Mouse (Mus musculus) liver, embryonic 14.5 days (tissue): ENCODE measurements around the gene Ier3. TPM values are rescaled to one million over a fixed set of nuclear protein-coding genes. Genes with fewer than 3 reads are reported as not detected.

Experiments
- ATAC-seq: fragments of 200-750 bp; cut with Nextera tagmentation; 2 replicates; pipeline ENCODE4 v1.8.0; 2017; ENCODE audit warnings: moderate number of reproducible peaks, mild to moderate bottlenecking, moderate library complexity; ENCODE audit not compliant: insufficient read depth
- DNase-seq, 3 experiments: peaks; one replicate each; pipeline ENCODE4 v3.0.0-alpha.2; 2012 to 2013; ENCODE audit warnings: low read depth in 3 of 3, low spot score in 3 of 3
- H3K27ac ChIP-seq: fragments of 300-500 bp; sonication (generic); 2 replicates; pipeline ENCODE4 v1.5.1; 2014; ENCODE audit warnings: moderate library complexity, mild to moderate bottlenecking, control low read depth, inconsistent platforms
- H3K27me3 ChIP-seq: fragments of 300-500 bp; sonication (generic); 2 replicates; pipeline ENCODE4 v1.6.1; 2014; ENCODE audit warnings: mild to moderate bottlenecking, low read length, moderate library complexity; ENCODE audit not compliant: control insufficient read depth, insufficient read depth
- H3K36me3 ChIP-seq: fragments of 300-500 bp; sonication (generic); replicated peaks from 2 replicates; pipeline ENCODE4 v1.6.1; 2014; ENCODE audit warnings: low read depth; ENCODE audit not compliant: control insufficient read depth, insufficient read depth
- H3K4me1 ChIP-seq, 2 experiments: fragments of 200-500 bp in 1 of 2; fragments of 300-500 bp in 1 of 2; sonication (generic) in 1 of 2; replicated peaks; 2 replicates each; pipeline ENCODE4 v1.6.1; 2012 to 2014; ENCODE audit warnings: antibody characterized with exemption in 1 of 2, inconsistent platforms in 1 of 2, low read length in 1 of 2; ENCODE audit not compliant: control insufficient read depth in 2 of 2, insufficient read depth in 2 of 2
- H3K4me2 ChIP-seq: fragments of 300-500 bp; sonication (generic); 2 replicates; pipeline ENCODE4 v1.6.1; 2014; ENCODE audit warnings: low read depth, mild to moderate bottlenecking, control low read depth, moderate library complexity
- H3K4me3 ChIP-seq, 2 experiments: fragments of 200-500 bp in 1 of 2; fragments of 300-500 bp in 1 of 2; sonication (generic) in 1 of 2; 2 replicates each; pipeline ENCODE4 v1.5.1; 2012 to 2014; ENCODE audit warnings: low read depth in 2 of 2, low read length in 2 of 2, mild to moderate bottlenecking in 2 of 2, control low read depth in 1 of 2, inconsistent platforms in 1 of 2, moderate library complexity in 1 of 2; ENCODE audit not compliant: insufficient read depth in 1 of 2
- H3K9ac ChIP-seq: fragments of 300-500 bp; sonication (generic); replicated peaks from 2 replicates; pipeline ENCODE4 v1.6.1; 2014; ENCODE audit warnings: mild to moderate bottlenecking, control low read depth, moderate library complexity
- H3K9me3 ChIP-seq: fragments of 300-500 bp; sonication (generic); 2 replicates; pipeline ENCODE4 v1.6.1; 2016; ENCODE audit warnings: low read length, mixed read lengths; ENCODE audit not compliant: control insufficient read depth
- CTCF ChIP-seq: IDR thresholded peaks from 2 replicates; pipeline ENCODE4 v1.5.1; 2016; ENCODE audit warnings: antibody characterized with exemption, low read depth, control low read depth
- EP300 ChIP-seq: IDR thresholded peaks from 2 replicates; pipeline ENCODE4 v1.6.1; 2016; ENCODE audit warnings: antibody characterized with exemption, low read depth
- WGBS: fragments of 180-500 bp; shearing (Covaris S2); extraction: QIAGEN DNeasy Blood & Tissue Kit; methylation state at CpG from one replicate; pipeline ENCODE4 v1.1.7; 2014; ENCODE audit not compliant: insufficient replicate concordance; 5-methylcytosine and 5-hydroxymethylcytosine counted together
- polyA plus RNA-seq, 2 experiments: library from polyadenylated mRNA; depleted of rRNA in 1 of 2; stranded (reverse) in 1 of 2; unstranded in 1 of 2; fragments of >200 nt; fragmentation: Nextera tagmentation in 1 of 2; extraction: Ambion mirVana in 1 of 2; gene quantifications; 2 replicates each; pipeline versions ENCODE4 v1.2.1 to v1.2.3; 2012 to 2014

Gene Ier3
- polyA plus RNA-seq, 2 experiments: 11.0 to 11.6 TPM

DNA sequence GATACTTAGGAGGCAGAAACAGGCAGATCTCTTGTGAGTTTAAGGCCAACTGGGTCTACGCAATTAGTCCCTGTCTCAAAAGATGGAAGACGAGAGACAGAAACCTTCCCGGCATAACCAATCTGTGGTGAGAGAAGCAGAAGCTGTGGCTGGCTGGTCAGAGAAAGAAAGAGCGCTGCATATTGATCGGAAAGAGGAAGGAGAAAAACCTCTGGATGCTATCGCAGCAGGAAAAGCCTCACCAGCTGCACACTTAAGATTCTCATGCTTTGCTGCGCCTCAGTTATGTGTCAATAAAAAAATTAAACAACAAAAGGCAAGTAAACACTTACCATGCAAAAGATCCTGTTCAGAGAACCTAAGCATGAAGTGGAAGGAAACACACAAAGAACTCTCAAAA is 41.1 kb upstream of the Ier3 start:
- H3K4me1 ChIP-seq: peaks cover 3 to 39% of the 10 kb centered on the region in 2 experiments; a peak in 3 of 4 replicates
- 33% methylated on average over 7 of the region's 7 CpGs for WGBS

DNA sequence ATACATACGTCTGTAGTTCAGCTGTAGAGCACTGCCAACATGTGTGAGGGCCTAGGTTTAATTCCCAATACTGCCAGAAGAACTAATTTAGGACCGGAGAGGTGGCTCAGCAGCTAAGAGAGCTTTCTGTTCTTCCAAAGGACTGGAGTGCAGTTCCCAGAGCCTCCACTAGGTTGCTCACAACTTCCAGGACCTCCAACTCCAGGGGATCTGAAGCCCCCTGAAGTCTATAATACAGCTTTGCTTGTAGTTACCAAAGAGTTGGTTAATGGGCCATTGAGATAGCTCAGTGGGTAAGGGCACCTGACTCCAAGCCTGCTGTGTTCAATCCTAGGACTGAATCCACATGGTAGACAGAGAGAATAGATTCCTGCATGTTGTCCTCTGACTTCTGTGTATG is 39.1 kb upstream of the Ier3 start:
- no peak for TF ChIP-seq EP300
- TF ChIP-seq CTCF: peak; percentile 63
- Histone ChIP-seq H3K4me2 (no peak overlapping the region), H3K9ac (no peak overlapping the region), H3K27ac (no peak overlapping the region), H3K36me3 (no peaks in the 10 kb centered on the region), H3K4me1 (peaks cover 6 to 32% of the 10 kb centered on the region in 2 experiments; a peak in 3 of 4 replicates), H3K9me3 (no peaks in the 10 kb centered on the region), H3K4me3 (no peak overlapping the region), H3K27me3 (no peaks in the 10 kb centered on the region)
- ATAC-seq (no peak), DNase-seq (no peak)
- WGBS: 62% methylated on average over 2 of the region's 2 CpGs

More for the DNA sequence above, 41.1 kb upstream of the Ier3 start:
- TF ChIP-seq CTCF: no peak
- no peak for TF ChIP-seq EP300
- Histone ChIP-seq H3K9me3 (no peaks in the 10 kb centered on the region), H3K27ac (no peak overlapping the region), H3K4me3 (no peak overlapping the region), H3K27me3 (no peaks in the 10 kb centered on the region), H3K36me3 (no peaks in the 10 kb centered on the region), H3K9ac (no peak overlapping the region), H3K4me2 (no peak overlapping the region)
- ATAC-seq (no peak), DNase-seq (no peak)

DNA sequence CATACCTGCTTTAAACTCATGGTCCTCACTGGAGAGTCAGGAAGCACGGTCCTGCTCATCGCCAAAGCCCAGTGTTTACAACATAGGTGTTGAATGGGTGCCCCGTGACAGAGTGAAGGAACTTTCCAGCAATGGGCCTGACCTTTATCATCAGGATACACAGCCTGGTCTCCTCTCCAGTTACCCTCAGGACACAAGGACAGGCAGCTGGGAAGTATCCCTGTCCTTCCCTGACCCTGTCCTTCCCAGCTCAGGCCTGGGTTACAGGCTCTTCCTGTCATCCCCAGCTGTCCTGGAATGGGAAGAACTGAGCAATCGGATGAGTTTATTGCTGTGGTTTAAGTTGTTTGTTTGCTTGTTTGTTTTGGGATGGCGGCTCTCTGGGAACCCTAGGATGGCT is 38.6 kb upstream of the Ier3 start:
- Histone ChIP-seq H3K27ac (no peak overlapping the region), H3K4me1 (peaks cover 6 to 29% of the 10 kb centered on the region in 2 experiments; a peak in 3 of 4 replicates), H3K9me3 (no peaks in the 10 kb centered on the region), H3K4me3 (no peak overlapping the region), H3K4me2 (no peak overlapping the region), H3K9ac (no peak overlapping the region), H3K27me3 (no peaks in the 10 kb centered on the region), H3K36me3 (no peaks in the 10 kb centered on the region)
- TF ChIP-seq CTCF: no peak
- no peak for TF ChIP-seq EP300
- ATAC-seq (no peak), DNase-seq (no peak)
- WGBS: 76% methylated on average over 5 of the region's 5 CpGs

DNA sequence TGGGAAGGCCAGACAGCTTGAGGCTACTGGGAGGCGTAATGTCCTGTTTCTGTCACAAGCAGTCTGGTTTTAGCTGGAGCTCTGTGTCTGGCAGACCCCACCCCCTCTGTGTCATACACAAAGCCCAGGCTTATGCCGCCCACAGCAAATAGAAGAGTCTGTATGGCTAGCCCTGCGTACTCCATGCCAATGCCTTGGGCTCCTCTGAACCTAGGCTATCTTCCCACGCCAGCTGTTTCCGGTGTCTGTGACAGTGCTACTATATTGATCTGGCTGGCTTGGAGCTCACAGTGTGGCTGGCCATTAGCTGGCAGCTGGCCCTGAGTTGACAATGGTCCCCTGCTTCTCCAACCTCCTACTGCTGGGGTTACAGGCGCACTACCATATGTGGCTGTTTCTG is 37.5 kb upstream of the Ier3 start:
- no peaks in the 10 kb centered on the region for H3K27me3 ChIP-seq
- H3K9me3 ChIP-seq: no peaks in the 10 kb centered on the region
- H3K27ac ChIP-seq: no peak overlapping the region
- no peak overlapping the region for H3K4me2 ChIP-seq
- peaks cover 6 to 29% of the 10 kb centered on the region in 2 experiments; a peak in 3 of 4 replicates for H3K4me1 ChIP-seq
- DNase-seq: no peak
- peak; percentile 71 for ATAC-seq
- no peak for TF ChIP-seq CTCF
- TF ChIP-seq EP300: peak; percentile 27; the same call in 1 of the 2 replicates
- WGBS: 37% methylated on average over 6 of the region's 6 CpGs
- H3K36me3 ChIP-seq: no peaks in the 10 kb centered on the region
- H3K9ac ChIP-seq: no peak overlapping the region
- no peak overlapping the region for H3K4me3 ChIP-seq

DNA sequence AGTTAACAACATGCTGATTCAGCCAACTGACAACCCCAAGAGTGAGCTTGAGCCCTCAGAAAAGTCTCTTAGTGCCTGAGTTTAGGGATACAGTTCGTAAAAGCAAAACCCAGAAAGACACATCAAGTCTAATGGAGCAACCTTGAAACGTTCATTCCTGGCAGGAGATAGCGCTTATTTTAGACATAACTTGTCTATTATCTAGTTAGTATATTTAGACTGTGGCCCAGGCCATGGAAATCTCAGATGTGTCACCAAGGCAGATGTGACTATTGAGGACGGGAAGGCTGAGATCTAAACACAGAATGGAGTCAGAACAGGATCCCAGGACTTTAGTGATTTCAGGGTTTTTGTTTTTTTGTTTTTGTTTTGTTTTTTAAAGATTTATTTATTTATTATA is 36.3 kb upstream of the Ier3 start:
- H3K27me3 ChIP-seq: no peaks in the 10 kb centered on the region
- WGBS: 45% methylated on average over 4 of the region's 4 CpGs
- no peak overlapping the region for H3K4me2 ChIP-seq
- no peak overlapping the region for H3K27ac ChIP-seq
- H3K9ac ChIP-seq: no peak overlapping the region
- ATAC-seq (no peak), DNase-seq (no peak)
- H3K9me3 ChIP-seq: no peaks in the 10 kb centered on the region
- H3K4me1 ChIP-seq: peaks cover 2 to 22% of the 10 kb centered on the region in 2 experiments; a peak in 2 of 4 replicates
- no peak overlapping the region for H3K4me3 ChIP-seq
- H3K36me3 ChIP-seq: no peaks in the 10 kb centered on the region
- TF ChIP-seq EP300 (no peak), CTCF (no peak)
